Mouse (Mus musculus) kidney, embryonic 16.5 days (tissue): ENCODE results near the gene Tpd52l2. TPM values are rescaled to one million over a fixed set of nuclear protein-coding genes. Genes with fewer than 3 reads are reported as not detected.
"Not testable (repeated sequence)": the region's sequence is repeated elsewhere in the genome, so short reads cannot be mapped to it uniquely, and the experiment has no call there.

Source experiments
- ATAC-seq: fragments of 200-750 bp; cut with Nextera tagmentation; 2 replicates; pipeline ENCODE4 v1.8.0; 2017; ENCODE audit warnings: moderate TSS enrichment; ENCODE audit not compliant: low FRiP score, low TSS enrichment
- H3K27ac ChIP-seq: fragments of 300-500 bp; sonication (generic); 2 replicates; pipeline ENCODE4 v1.5.1; 2014; ENCODE audit warnings: low read length
- H3K27me3 ChIP-seq: fragments of 300-500 bp; sonication (generic); 2 replicates; pipeline ENCODE4 v1.6.1; 2014; ENCODE audit warnings: low read length, control low read depth, mixed read lengths; ENCODE audit not compliant: insufficient read depth
- H3K36me3 ChIP-seq: fragments of 300-500 bp; sonication (generic); 2 replicates; pipeline ENCODE4 v1.6.1; 2014; ENCODE audit warnings: low read length, control low read depth, mixed read lengths; ENCODE audit not compliant: insufficient read depth
- H3K4me1 ChIP-seq: fragments of 300-500 bp; sonication (generic); 2 replicates; pipeline ENCODE4 v1.6.1; 2014; ENCODE audit warnings: low read length, control low read depth, mixed read lengths; ENCODE audit not compliant: insufficient read depth
- H3K4me2 ChIP-seq: fragments of 300-500 bp; sonication (generic); replicated peaks from 2 replicates; pipeline ENCODE4 v1.6.1; 2014; ENCODE audit warnings: low read depth, low read length
- H3K4me3 ChIP-seq: fragments of 300-500 bp; sonication (generic); 2 replicates; pipeline ENCODE4 v1.5.1; 2014; ENCODE audit warnings: mild to moderate bottlenecking, low read length
- H3K9ac ChIP-seq: fragments of 300-500 bp; sonication (generic); replicated peaks from 2 replicates; pipeline ENCODE4 v1.6.1; 2014; ENCODE audit warnings: low read length
- H3K9me3 ChIP-seq: fragments of 300-500 bp; sonication (generic); 2 replicates; pipeline ENCODE4 v1.6.1; 2016; ENCODE audit warnings: low read length, control low read depth
- WGBS: fragments of 180-500 bp; shearing (Covaris S2); extraction: QIAGEN DNeasy Blood & Tissue Kit; methylation state at CpG from one replicate; pipeline ENCODE4 v1.1.7; 2014; 5-methylcytosine and 5-hydroxymethylcytosine counted together
- polyA plus RNA-seq: library from polyadenylated mRNA; unstranded; fragments of >200 nt; fragmentation: Nextera tagmentation; extraction: Ambion mirVana; gene quantifications from 2 replicates; pipeline ENCODE4 v1.2.1, GENCODE M21; 2015

The Tpd52l2 gene
- polyA plus RNA-seq, 1 experiment from 2014 or later, result 172 TPM

DNA sequence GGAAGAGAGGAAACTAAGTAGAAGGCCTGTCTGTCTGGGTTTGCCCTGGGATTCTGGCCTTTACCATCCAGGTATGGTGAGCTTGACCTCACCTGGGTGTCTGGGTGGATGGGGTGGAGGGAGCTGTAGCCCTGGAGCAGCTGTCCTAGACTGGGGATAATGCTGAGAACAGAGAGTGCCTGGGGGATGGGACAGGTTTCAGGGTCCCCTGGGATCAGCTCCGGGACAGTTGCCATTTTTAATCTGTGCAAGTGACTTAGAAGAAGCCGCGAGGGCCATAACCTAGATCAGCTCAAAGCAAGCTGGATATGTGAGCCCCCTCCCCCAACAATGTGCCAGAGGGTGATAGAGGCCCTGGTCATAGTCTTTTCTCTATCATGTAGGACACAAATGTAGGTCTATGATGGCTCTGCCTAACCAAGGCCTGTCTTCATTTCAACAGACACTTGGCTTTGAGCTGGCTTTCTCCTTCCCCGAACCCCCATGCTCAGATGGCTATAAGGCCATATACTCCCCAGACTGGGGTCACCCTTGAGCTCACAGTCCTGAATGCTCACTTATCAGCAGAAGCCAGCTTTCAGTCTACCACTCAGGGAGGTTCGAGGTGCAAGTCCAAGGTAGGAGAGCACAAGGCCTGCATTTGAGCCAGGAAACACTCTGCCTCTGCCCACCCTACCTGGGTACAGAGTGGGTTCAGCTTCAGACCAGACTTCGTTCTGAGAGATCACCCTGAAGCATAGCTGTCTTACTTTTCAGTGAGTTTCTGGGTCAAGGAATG is 12.3 kb upstream of the Tpd52l2 start:
- no peak overlapping the region for H3K4me2 ChIP-seq
- no peak for ATAC-seq
- no peaks in the 10 kb centered on the region for H3K9me3 ChIP-seq
- 86% methylated on average over 6 of the region's 6 CpGs for WGBS
- peaks cover 51% of the 10 kb centered on the region for H3K4me1 ChIP-seq
- H3K27ac ChIP-seq, result peak overlapping the region; percentile 63
- H3K9ac ChIP-seq, result no peak overlapping the region; the same call in 1 of the 2 replicates
- no peaks in the 10 kb centered on the region for H3K27me3 ChIP-seq
- H3K36me3 ChIP-seq, result no peaks in the 10 kb centered on the region
- no peak overlapping the region for H3K4me3 ChIP-seq

GRCm38 (mm10) chr2:181485741-181486140 is 11.2 kb upstream of the Tpd52l2 start:
- WGBS, result 8% methylated on average over 1 of the region's 1 CpGs
- H3K27me3 ChIP-seq, result no peaks in the 10 kb centered on the region
- ATAC-seq, result no peak
- no peaks in the 10 kb centered on the region for H3K9me3 ChIP-seq
- H3K4me3 ChIP-seq, result no peak overlapping the region
- H3K27ac ChIP-seq, result peak overlapping the region; percentile 95
- H3K4me1 ChIP-seq, result peaks cover 51% of the 10 kb centered on the region
- H3K36me3 ChIP-seq, result no peaks in the 10 kb centered on the region
- no peak overlapping the region; the same call in 1 of the 2 replicates for H3K9ac ChIP-seq
- H3K4me2 ChIP-seq, result no peak overlapping the region

DNA sequence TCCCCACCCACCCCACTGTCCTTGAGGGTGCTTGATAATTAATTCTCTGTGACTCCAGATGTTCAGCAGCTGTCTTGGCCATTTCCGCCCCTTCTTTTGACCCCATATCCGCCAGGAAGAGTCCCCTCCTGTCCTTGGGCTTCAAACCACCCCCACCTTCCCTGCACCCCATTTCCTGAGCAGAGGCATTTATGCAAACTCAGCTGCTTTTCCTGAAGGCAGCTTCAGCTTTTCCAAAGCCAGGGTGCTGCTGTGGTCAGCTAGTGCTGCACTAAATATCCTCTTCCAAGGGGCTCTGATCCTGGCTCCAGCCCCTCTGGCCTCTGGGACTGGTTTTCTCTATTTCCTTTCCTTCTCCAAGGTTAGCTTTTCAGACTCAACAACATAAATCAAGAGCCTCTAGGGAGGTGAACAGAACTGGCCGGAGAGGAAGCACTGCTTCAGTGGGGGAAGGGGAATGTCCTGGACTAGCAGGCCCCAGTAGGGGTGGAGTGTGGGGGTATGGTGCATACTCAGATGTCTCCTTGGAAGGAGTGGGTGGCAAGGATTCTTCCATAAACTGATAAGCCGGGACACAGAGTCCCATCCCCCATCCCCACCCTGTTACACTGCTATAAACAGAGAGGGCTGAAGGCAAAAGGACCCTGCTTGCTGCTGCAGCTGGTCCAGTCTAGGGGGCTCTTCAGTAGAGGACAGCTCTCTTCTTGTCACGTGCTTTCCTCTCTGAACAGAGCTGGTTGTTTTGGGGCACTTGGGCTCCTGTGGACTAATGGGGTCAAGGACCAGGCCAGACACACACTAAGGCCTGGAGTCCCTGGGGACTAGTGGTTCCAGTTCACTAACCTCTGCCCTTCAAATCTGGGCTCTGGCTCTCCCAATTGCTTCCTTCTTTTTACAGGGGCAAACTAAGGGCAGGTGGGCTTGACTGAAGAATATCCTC is 9.3 kb upstream of the Tpd52l2 start:
- Histone ChIP-seq H3K4me2 (peak overlapping the region; percentile 35), H3K27ac (peak overlapping the region; percentile 95), H3K4me1 (peaks cover 51% of the 10 kb centered on the region), H3K36me3 (no peaks in the 10 kb centered on the region), H3K4me3 (0 out of 2 replicates have a peak overlapping the region, but pooled peaks have one; percentile 7), H3K27me3 (no peaks in the 10 kb centered on the region), H3K9me3 (no peaks in the 10 kb centered on the region), H3K9ac (peak overlapping the region; percentile 23; the same call in 1 of the 2 replicates)
- WGBS, result 10% methylated on average over 5 of the region's 5 CpGs
- peak; percentile 97 for ATAC-seq

DNA sequence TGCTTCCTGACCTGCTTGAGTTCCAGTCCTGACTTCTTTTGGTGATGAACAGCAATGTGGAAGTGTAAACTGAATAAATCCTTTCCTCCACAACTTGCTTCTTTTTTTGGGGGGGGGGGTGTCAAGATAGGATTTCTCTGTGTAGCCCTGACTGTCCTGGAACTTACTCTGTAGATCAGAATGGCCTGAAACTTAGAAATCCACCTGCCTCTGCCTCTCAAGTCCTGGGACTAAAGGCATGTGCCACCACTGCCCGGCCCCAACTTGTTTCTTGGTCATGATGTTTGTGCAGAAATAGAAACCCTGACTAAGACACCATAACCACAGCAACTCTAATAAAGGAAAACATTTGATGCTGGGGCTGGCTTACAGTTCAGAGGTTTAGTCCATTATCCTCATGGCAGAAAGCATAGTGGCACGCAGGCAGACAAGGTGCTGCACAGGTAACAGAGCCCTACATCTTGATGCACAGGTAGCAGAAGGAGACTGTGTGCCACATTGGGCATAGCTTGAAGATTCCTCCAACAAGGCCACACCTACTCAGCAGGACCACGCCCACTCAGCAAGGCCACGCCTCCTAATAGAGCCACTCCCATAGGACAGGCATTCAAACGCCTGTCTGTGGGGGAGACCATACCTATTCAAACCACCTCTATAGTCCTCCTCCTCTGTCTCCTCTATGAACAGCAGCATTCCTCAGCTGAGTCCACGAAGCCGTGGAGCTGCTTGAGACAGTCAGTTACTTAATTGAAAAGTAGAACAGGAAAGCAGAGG is 5.3 kb upstream of the Tpd52l2 start:
- H3K4me1 ChIP-seq, result peaks cover 24% of the 10 kb centered on the region
- no peak overlapping the region for H3K9ac ChIP-seq
- no peak overlapping the region for H3K4me3 ChIP-seq
- no peak overlapping the region for H3K4me2 ChIP-seq
- no peaks in the 10 kb centered on the region for H3K36me3 ChIP-seq
- no peak for ATAC-seq
- H3K27ac ChIP-seq, result no peak overlapping the region
- 25% methylated on average over 7 of the region's 7 CpGs for WGBS
- H3K27me3 ChIP-seq, result no peaks in the 10 kb centered on the region
- no peaks in the 10 kb centered on the region for H3K9me3 ChIP-seq

DNA sequence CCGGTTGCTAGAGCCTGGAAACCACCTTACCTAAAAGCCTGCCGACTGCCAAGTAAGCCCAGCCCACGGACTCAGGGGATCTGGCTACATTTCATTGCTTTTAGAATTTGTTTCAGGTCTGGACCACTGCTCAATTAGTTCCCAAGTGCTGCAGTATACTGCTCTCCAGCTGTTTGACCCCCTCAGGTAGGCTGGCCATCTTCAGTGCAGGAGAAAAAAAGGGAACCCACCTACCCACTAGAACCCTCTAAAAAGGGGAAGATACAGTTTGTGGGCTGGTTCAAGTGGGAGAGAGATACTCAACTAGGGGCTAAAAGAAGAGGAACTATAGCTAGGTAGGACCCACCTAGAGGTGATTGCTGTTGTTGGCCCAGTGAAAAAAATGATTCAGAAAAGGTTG is 4.7 kb upstream of the Tpd52l2 start:
- no peak overlapping the region for H3K4me3 ChIP-seq
- no peaks in the 10 kb centered on the region for H3K27me3 ChIP-seq
- whole genome bisulfite sequencing, result 38% methylated on average over 3 of the region's 3 CpGs
- H3K36me3 ChIP-seq, result no peaks in the 10 kb centered on the region
- no peak for ATAC-seq
- H3K4me2 ChIP-seq, result no peak overlapping the region
- no peak overlapping the region for H3K27ac ChIP-seq
- H3K4me1 ChIP-seq, result peaks cover 18% of the 10 kb centered on the region
- no peaks in the 10 kb centered on the region for H3K9me3 ChIP-seq
- no peak overlapping the region for H3K9ac ChIP-seq

- no peaks in the 10 kb centered on the region for H3K9me3 ChIP-seq
- no peak within 1 kb of the TSS for H3K27ac ChIP-seq
- 71% methylated on average over 31 of the region's 31 CpGs for WGBS
- no peaks in the 10 kb centered on the region for H3K36me3 ChIP-seq
- no peaks in the 10 kb centered on the region for H3K27me3 ChIP-seq
- ATAC-seq, result no peak
- no peak within 1 kb of the TSS for H3K4me2 ChIP-seq
- peaks cover 13% of the 10 kb centered on the region for H3K4me1 ChIP-seq
- no peak within 1 kb of the TSS for H3K9ac ChIP-seq
- H3K4me3 ChIP-seq, result no peak within 1 kb of the TSS
These were observed 3.6 kb upstream of the Tpd52l2 start, which contains the start of gene Abhd16b for GRCm38 (mm10) chr2:181493156-181493927. Gene Abhd16b (plus strand): TSS chr2:181493206.

GRCm38 (mm10) chr2:181494266-181494945 is 2.5 kb upstream of the Tpd52l2 start:
- H3K9me3 ChIP-seq, result no peaks in the 10 kb centered on the region

DNA sequence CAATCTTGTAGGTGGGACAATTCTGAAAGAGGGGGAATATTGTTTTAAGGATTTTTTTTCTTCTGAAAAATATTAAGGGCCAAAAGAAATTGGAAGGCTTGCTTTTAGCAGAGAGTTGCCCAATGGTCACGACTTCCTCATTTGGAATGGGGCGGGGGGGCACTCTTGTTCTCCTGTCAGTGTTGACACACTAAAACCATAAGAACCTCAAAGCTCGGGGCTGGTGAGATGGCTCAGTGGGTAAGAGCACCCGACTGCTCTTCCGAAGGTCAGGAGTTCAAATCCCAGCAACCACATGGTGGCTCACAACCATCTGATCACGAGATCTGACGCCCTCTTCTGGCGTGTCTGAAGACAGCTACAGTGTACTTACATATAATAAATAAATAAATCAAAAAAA is 1.1 kb upstream of the Tpd52l2 start:
- 54% methylated on average over 8 of the region's 8 CpGs for whole genome bisulfite sequencing
- H3K9ac ChIP-seq, H3K27me3 ChIP-seq, ATAC-seq, H3K4me2 ChIP-seq, H3K27ac ChIP-seq, H3K36me3 ChIP-seq, H3K9me3 ChIP-seq: not testable (repeated sequence)
- peaks cover 11% of the 10 kb centered on the region for H3K4me1 ChIP-seq
- peak overlapping the region; percentile 89; the same call in 1 of the 2 replicates for H3K4me3 ChIP-seq

More at GRCm38 (mm10) chr2:181494266-181494945, 2.5 kb upstream of the Tpd52l2 start:
- H3K36me3 ChIP-seq, result no peaks in the 10 kb centered on the region
- H3K27me3 ChIP-seq, result no peaks in the 10 kb centered on the region
- no peak overlapping the region for H3K4me2 ChIP-seq
- H3K4me1 ChIP-seq, result peaks cover 11% of the 10 kb centered on the region
- no peak overlapping the region for H3K4me3 ChIP-seq
- H3K9ac ChIP-seq, result no peak overlapping the region
- no peak for ATAC-seq
- 83% methylated on average over 26 of the region's 26 CpGs for WGBS
- H3K27ac ChIP-seq, result no peak overlapping the region
